Mouse (Mus musculus): ENCODE measurements around the gene Tspan1. TPM values are rescaled to one million over a fixed set of nuclear protein-coding genes. Genes with fewer than 3 reads are reported as not detected.
A peak's percentile ranks its signal among the peaks of the same experiment; 100 is the strongest.

Gene Tspan1
- polyA plus RNA-seq, 1 experiment from 2014 or later, result 0.11 TPM

DNA sequence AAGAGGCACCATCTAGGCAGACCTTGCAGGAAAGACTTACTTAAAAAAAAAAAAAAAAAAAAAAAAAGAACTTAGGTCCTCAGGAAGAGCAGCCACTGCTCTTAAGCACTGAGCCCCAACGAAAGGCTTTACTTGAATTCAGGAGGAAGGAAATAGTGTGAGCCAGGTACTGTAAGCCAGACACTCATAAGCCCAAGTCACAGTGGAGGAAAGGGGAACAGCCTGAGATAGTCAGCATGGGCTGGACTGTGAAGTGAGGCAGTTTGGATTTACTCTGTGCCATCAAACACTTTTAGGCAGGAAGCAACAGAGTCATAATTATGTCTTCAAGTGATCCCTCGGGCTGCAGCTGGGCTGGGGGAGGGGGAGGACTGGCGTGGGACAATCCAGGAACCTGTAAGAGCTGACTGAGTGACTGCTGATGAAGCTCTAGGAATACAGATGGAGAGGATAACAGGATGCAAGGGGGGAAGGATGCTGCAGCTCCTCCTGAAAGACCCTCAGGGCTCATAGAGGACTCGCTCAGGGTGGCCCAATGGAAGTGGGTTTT lies 25.0 kb upstream of the Tspan1 start:
- H3K4me3 ChIP-seq (ENCODE audit: low read depth, low read length), result no peak overlapping the region
- WGBS, result 45% methylated on average over 4 of the region's 4 CpGs
- H3K4me2 ChIP-seq (ENCODE audit: low read depth), result no peak overlapping the region
- H3K27me3 ChIP-seq (ENCODE audit: control insufficient read depth, insufficient read depth, low read length), result no peaks in the 10 kb centered on the region
- DNase-seq (ENCODE audit: low spot score), result no peak
- no peak overlapping the region for H3K9ac ChIP-seq (ENCODE audit: low read length)
- H3K9me3 ChIP-seq (ENCODE audit: control insufficient read depth, low read length), result no peaks in the 10 kb centered on the region
- no peak for ATAC-seq (ENCODE audit: insufficient read depth, low FRiP score, low TSS enrichment)
- H3K4me1 ChIP-seq (ENCODE audit: control insufficient read depth, insufficient read depth, low read length), result no peaks in the 10 kb centered on the region
- H3K36me3 ChIP-seq (ENCODE audit: control insufficient read depth, insufficient read depth, low read length), result no peaks in the 10 kb centered on the region
- H3K27ac ChIP-seq (ENCODE audit: low read depth, low read length), result no peak overlapping the region

DNA sequence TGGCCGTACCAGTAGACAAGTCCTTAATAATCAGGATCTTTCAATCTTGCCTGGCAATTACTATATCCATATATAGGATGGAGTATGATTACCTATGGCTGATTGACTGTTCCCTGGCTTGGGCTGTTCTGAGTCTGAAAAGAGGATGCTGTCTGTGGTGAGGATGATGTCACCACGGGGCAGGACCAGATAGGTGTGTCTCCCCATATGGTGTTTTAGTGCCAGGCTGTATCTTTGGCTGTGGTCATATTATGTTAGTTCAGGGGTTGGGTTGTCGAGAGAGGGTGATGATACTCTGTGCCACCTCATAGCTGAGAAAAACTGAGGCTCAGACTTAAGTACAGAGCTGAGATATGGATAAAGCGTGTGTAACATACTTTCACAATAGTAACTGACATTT lies 17.7 kb upstream of the Tspan1 start:
- Histone ChIP-seq H3K9ac (ENCODE audit: low read length) (no peak overlapping the region), H3K4me1 (ENCODE audit: control insufficient read depth, insufficient read depth, low read length) (no peaks in the 10 kb centered on the region), H3K27me3 (ENCODE audit: control insufficient read depth, insufficient read depth, low read length) (no peaks in the 10 kb centered on the region), H3K36me3 (ENCODE audit: control insufficient read depth, insufficient read depth, low read length) (no peaks in the 10 kb centered on the region), H3K9me3 (ENCODE audit: control insufficient read depth, low read length) (no peaks in the 10 kb centered on the region), H3K27ac (ENCODE audit: low read depth, low read length) (no peak overlapping the region), H3K4me2 (ENCODE audit: low read depth) (no peak overlapping the region), H3K4me3 (ENCODE audit: low read depth, low read length) (no peak overlapping the region)
- DNase-seq (ENCODE audit: low spot score) (no peak), ATAC-seq (ENCODE audit: insufficient read depth, low FRiP score, low TSS enrichment) (no peak)
- 90% methylated on average over 4 of the region's 4 CpGs for WGBS

DNA sequence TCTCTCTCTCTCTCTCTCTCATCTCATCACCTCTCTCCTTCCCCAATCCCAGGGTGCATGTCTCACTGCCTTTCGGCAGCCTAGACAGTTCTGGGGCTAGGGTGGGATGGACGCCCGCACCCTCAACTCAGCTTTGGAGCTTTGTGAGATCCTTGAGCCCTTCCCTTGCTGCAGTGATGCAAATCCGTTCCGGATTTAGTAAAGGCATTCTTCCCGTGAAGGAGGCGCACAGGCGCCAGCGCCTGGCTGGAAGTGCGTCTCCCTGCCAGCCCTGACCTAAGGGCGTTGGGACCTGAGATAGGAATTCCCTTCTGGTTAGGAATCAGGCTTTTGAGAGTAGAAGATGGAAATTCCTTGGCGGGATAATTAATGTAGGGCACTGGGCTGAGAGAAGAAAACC lies 15.3 kb upstream of the Tspan1 start:
- Histone ChIP-seq H3K9me3 (ENCODE audit: control insufficient read depth, low read length) (no peaks in the 10 kb centered on the region), H3K9ac (ENCODE audit: low read length) (no peak overlapping the region), H3K27ac (ENCODE audit: low read depth, low read length) (no peak overlapping the region), H3K4me1 (ENCODE audit: control insufficient read depth, insufficient read depth, low read length) (no peaks in the 10 kb centered on the region), H3K27me3 (ENCODE audit: control insufficient read depth, insufficient read depth, low read length) (no peaks in the 10 kb centered on the region), H3K36me3 (ENCODE audit: control insufficient read depth, insufficient read depth, low read length) (no peaks in the 10 kb centered on the region), H3K4me3 (ENCODE audit: low read depth, low read length) (no peak overlapping the region), H3K4me2 (ENCODE audit: low read depth) (0 out of 2 replicates have a peak overlapping the region, but pooled peaks have one; percentile 7)
- ATAC-seq (ENCODE audit: insufficient read depth, low FRiP score, low TSS enrichment) (no peak), DNase-seq (ENCODE audit: low spot score) (peak; percentile 33)
- WGBS, result 9% methylated on average over 12 of the region's 12 CpGs

DNA sequence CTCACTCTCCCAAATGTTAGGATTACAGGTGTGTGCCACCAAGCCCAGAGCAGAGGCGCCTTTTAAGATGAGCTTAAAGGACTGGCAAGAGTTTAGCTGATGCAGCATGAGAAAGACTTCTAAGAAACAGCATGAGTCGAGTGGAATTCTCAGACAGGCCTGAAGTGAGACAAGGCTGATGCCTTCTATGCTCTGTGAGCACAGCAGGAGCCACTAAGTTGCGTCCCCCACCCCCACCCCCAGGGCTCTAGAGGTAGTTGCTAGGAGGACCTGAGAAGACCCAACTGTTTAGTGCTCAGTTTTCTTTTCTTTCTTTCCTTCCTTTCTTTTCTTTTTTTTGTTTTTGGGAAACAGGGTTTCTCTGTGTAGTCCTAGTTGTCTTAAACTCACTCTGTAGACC lies 14.7 kb upstream of the Tspan1 start:
- peak; percentile 6 for DNase-seq (ENCODE audit: low spot score)
- no peaks in the 10 kb centered on the region for H3K36me3 ChIP-seq (ENCODE audit: control insufficient read depth, insufficient read depth, low read length)
- H3K27me3 ChIP-seq (ENCODE audit: control insufficient read depth, insufficient read depth, low read length), result no peaks in the 10 kb centered on the region
- H3K9ac ChIP-seq (ENCODE audit: low read length), result no peak overlapping the region
- no peaks in the 10 kb centered on the region for H3K9me3 ChIP-seq (ENCODE audit: control insufficient read depth, low read length)
- no peak for ATAC-seq (ENCODE audit: insufficient read depth, low FRiP score, low TSS enrichment)
- H3K4me2 ChIP-seq (ENCODE audit: low read depth), result no peak overlapping the region
- no peak overlapping the region for H3K27ac ChIP-seq (ENCODE audit: low read depth, low read length)
- H3K4me1 ChIP-seq (ENCODE audit: control insufficient read depth, insufficient read depth, low read length), result no peaks in the 10 kb centered on the region
- no peak overlapping the region for H3K4me3 ChIP-seq (ENCODE audit: low read depth, low read length)
- whole genome bisulfite sequencing, result 48% methylated on average over 3 of the region's 3 CpGs

DNA sequence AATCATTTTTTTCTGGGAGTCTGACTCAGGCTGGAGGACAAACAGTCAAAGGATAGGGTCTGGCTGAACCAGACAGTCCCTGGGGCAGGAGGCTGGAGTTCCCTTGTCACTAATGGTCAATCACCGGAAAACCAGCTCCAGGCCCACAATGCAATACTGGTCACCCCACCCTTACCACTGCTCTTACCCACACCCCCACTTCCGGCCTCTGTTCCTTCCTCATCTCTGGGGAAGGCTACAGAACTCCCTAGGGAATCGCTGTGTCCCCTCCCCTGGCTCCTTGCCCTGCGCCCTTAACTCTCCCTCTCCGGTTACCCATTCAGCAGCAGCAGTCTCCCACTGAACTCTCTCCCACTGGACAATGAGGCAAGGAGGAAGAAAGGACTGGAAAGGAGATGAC lies 9.7 kb upstream of the Tspan1 start:
- ATAC-seq (ENCODE audit: insufficient read depth, low FRiP score, low TSS enrichment) (no peak), DNase-seq (ENCODE audit: low spot score) (no peak)
- H3K9me3 ChIP-seq (ENCODE audit: control insufficient read depth, low read length), result no peaks in the 10 kb centered on the region
- WGBS, result 45% methylated on average over 5 of the region's 5 CpGs
- H3K27me3 ChIP-seq (ENCODE audit: control insufficient read depth, insufficient read depth, low read length), result no peaks in the 10 kb centered on the region
- no peaks in the 10 kb centered on the region for H3K4me1 ChIP-seq (ENCODE audit: control insufficient read depth, insufficient read depth, low read length)
- H3K9ac ChIP-seq (ENCODE audit: low read length), result no peak overlapping the region
- no peak overlapping the region for H3K27ac ChIP-seq (ENCODE audit: low read depth, low read length)
- no peaks in the 10 kb centered on the region for H3K36me3 ChIP-seq (ENCODE audit: control insufficient read depth, insufficient read depth, low read length)
- H3K4me2 ChIP-seq (ENCODE audit: low read depth), result no peak overlapping the region
- H3K4me3 ChIP-seq (ENCODE audit: low read depth, low read length), result no peak overlapping the region

DNA sequence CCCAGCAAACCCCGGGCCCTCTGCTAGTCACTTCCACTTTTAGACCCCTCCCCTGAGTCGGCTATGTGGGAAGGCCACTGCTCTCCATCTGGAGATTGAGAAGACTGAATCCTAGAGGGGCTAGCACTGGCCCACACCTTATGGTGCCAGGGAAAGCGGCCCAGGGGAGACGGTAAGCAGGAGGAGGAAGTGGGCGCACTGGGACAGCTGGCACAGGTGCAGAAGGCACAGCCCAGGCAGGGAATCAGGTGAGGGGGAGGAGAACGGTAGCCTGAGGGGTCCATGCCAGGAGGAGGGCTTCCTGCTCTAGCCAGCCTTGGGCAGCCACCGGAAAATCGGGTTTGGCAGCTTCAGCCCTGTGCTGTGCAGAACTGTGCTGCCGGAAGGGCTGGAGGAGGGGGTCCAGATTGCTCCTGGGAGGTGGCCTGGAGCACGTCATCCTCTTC lies 9.2 kb upstream of the Tspan1 start:
- Histone ChIP-seq H3K4me3 (ENCODE audit: low read depth, low read length) (no peak overlapping the region), H3K9ac (ENCODE audit: low read length) (no peak overlapping the region), H3K9me3 (ENCODE audit: control insufficient read depth, low read length) (no peaks in the 10 kb centered on the region), H3K4me2 (ENCODE audit: low read depth) (no peak overlapping the region), H3K36me3 (ENCODE audit: control insufficient read depth, insufficient read depth, low read length) (no peaks in the 10 kb centered on the region), H3K4me1 (ENCODE audit: control insufficient read depth, insufficient read depth, low read length) (no peaks in the 10 kb centered on the region), H3K27me3 (ENCODE audit: control insufficient read depth, insufficient read depth, low read length) (no peaks in the 10 kb centered on the region), H3K27ac (ENCODE audit: low read depth, low read length) (no peak overlapping the region)
- no peak for ATAC-seq (ENCODE audit: insufficient read depth, low FRiP score, low TSS enrichment)
- 36% methylated on average over 10 of the region's 10 CpGs for WGBS
- DNase-seq (ENCODE audit: low spot score), result no peak

DNA sequence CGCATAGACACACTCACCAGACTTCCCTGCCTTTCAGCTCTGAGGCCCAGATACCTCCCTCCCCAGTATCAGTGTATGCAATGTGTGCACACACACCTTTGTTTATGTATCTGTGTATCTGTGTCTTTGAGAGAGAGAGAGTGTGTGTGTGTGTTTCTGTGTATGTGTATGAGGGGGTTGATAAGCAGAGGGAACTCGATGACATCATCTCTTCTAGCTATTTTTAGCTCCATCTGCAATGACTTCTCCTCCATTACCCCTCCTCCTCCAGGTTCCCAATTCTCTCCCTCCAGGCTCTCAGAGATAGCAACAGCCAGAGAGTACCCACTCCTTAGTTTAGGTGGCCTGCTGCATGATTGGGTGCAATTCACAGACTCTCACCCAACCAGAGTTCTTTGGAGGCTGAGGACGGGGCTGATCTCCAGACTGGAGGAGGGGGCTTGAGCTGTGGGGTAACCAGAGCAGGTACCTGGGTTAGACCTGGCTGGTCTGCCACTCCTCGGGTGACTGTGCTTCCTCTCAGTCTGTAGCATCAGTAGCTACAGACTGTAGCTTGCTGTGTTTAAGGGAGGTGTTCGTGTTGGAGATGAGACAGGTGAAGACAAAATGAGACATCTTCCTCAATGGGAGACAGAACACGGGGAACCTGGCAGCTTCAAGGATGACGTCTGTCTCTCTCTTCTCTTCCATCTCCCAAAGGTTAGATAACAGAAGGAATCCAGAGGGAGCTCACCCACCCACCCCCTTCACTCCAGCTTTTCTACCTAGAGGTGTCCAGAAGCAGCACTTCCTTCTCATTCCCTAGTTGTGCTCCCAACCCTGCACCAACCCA lies 8.5 kb upstream of the Tspan1 start:
- Histone ChIP-seq H3K4me2 (ENCODE audit: low read depth) (no peak overlapping the region), H3K27ac (ENCODE audit: low read depth, low read length) (no peak overlapping the region)

DNA sequence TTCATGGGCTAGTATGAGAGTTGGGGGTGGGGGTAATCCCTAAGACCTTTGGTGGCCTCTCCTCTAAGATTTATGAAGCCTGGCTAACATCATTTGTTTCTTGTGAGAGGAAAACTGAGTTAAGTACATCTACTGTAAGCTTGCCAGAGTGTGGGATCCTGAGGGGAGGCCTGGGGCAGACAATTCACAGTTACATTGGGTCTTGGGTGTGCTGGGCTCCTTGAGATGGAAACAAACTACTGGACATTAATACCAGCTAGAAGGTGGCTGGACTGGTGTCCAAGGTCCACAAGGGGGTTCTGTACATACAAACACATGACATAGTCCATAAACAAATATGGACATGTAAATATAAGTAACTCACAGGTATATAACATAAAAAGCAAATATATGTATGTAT lies 7.7 kb upstream of the Tspan1 start:
- DNase-seq (ENCODE audit: low spot score), result no peak
- Histone ChIP-seq H3K36me3 (ENCODE audit: control insufficient read depth, insufficient read depth, low read length) (no peaks in the 10 kb centered on the region), H3K9me3 (ENCODE audit: control insufficient read depth, low read length) (no peaks in the 10 kb centered on the region), H3K27me3 (ENCODE audit: control insufficient read depth, insufficient read depth, low read length) (no peaks in the 10 kb centered on the region), H3K27ac (ENCODE audit: low read depth, low read length) (no peak overlapping the region), H3K4me1 (ENCODE audit: control insufficient read depth, insufficient read depth, low read length) (no peaks in the 10 kb centered on the region), H3K4me2 (ENCODE audit: low read depth) (no peak overlapping the region), H3K4me3 (ENCODE audit: low read depth, low read length) (no peak overlapping the region), H3K9ac (ENCODE audit: low read length) (no peak overlapping the region)
- ATAC-seq (ENCODE audit: insufficient read depth, low FRiP score, low TSS enrichment), result no peak

More for the DNA sequence above, 8.5 kb upstream of the Tspan1 start:
- 71% methylated on average over 7 of the region's 7 CpGs for WGBS
- Histone ChIP-seq H3K4me1 (ENCODE audit: control insufficient read depth, insufficient read depth, low read length) (no peaks in the 10 kb centered on the region), H3K9me3 (ENCODE audit: control insufficient read depth, low read length) (no peaks in the 10 kb centered on the region), H3K9ac (ENCODE audit: low read length) (no peak overlapping the region), H3K27me3 (ENCODE audit: control insufficient read depth, insufficient read depth, low read length) (no peaks in the 10 kb centered on the region), H3K4me3 (ENCODE audit: low read depth, low read length) (no peak overlapping the region), H3K36me3 (ENCODE audit: control insufficient read depth, insufficient read depth, low read length) (no peaks in the 10 kb centered on the region)
- DNase-seq (ENCODE audit: low spot score) (no peak), ATAC-seq (ENCODE audit: insufficient read depth, low FRiP score, low TSS enrichment) (no peak)

DNA sequence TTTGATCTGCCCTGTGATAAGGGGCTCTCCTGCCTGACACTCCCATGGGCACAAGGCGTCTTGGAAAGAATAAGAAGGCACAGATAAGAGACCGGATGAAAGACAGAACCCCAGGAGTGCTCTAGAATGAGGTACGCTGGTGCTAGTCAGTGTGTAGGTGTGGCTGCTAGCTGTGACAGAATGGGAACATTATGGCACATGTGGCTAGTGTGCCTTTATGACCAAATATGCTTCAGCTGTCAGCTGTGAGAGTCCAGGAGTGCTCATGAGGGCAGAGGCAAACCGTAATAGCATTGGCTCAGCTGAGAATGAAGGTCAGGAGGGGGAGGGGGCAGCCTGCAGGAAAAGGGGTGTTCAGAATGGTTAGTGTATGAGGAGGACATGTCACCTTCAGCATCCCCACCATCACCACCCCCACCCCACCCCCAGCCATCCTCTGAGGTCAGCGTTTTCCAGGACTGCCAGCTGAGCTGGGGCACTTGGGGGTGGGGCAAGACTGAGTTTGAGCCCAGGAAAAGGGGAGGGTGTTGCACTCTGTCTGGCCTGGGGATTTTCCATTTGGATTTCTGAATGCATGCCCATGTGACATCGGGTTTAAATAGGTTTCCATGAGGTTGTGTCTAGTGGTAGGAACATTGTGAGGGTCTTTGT lies 7.2 kb upstream of the Tspan1 start:
- DNase-seq (ENCODE audit: low spot score), result no peak
- H3K9me3 ChIP-seq (ENCODE audit: control insufficient read depth, low read length), result no peaks in the 10 kb centered on the region
- no peaks in the 10 kb centered on the region for H3K4me1 ChIP-seq (ENCODE audit: control insufficient read depth, insufficient read depth, low read length)
- no peaks in the 10 kb centered on the region for H3K27me3 ChIP-seq (ENCODE audit: control insufficient read depth, insufficient read depth, low read length)
- no peaks in the 10 kb centered on the region for H3K36me3 ChIP-seq (ENCODE audit: control insufficient read depth, insufficient read depth, low read length)
- WGBS, result 59% methylated on average over 6 of the region's 6 CpGs
- no peak overlapping the region for H3K4me3 ChIP-seq (ENCODE audit: low read depth, low read length)
- no peak overlapping the region for H3K27ac ChIP-seq (ENCODE audit: low read depth, low read length)
- no peak overlapping the region for H3K9ac ChIP-seq (ENCODE audit: low read length)
- H3K4me2 ChIP-seq (ENCODE audit: low read depth), result no peak overlapping the region
- ATAC-seq (ENCODE audit: insufficient read depth, low FRiP score, low TSS enrichment), result no peak
